28 mouse cellular contexts compared by ENCODE assay signal in genomic region chr5:136570171-136570570, GRCm38 (mm10).
"Had no signal": no experiment of that assay in that cellular context is flagged by ENCODE, and none has a peak within 500 bp of the region (broad histone marks: within the 10 kb centered on the region; RNA-seq: fewer than 3 reads in every experiment).

No protein-coding gene starts in this region.

- ATAC-seq: hindbrain, embryonic 16.5 days; inflammation-experienced regulatory T-cells, adult 6 months; intestine, embryonic 15.5 days; intestine, postnatal 0 days; liver, embryonic 12.5 days had no signal

- H3K36me3 ChIP-seq: heart, embryonic 10.5 days; heart, embryonic 12.5 days; hindbrain, embryonic 10.5 days; hindbrain, embryonic 12.5 days; intestine, embryonic 15.5 days; kidney, embryonic 15.5 days; limb, embryonic 13.5 days; limb, embryonic 15.5 days; liver, embryonic 12.5 days had no signal

- H3K4me3 ChIP-seq: gastrocnemius, adult 2 months; heart, embryonic 10.5 days; heart, embryonic 12.5 days; hindbrain, embryonic 10.5 days; hindbrain, embryonic 12.5 days; intestine, embryonic 15.5 days; kidney, embryonic 15.5 days; layer of hippocampus, adult 2 months; limb, embryonic 13.5 days; limb, embryonic 15.5 days; liver, embryonic 12.5 days had no signal

- DNase-seq: gastrocnemius, adult 2 months; gastrocnemius, postnatal 10 days; gastrocnemius, postnatal 25 days; heart, adult 18-20 months; heart, postnatal 10 days; heart, postnatal 4 days; kidney, adult 18-20 months; kidney, adult 9 months; kidney, postnatal 10 days; kidney, postnatal 25 days; kidney, postnatal 4 days; layer of hippocampus, adult 9-11 months; layer of hippocampus, postnatal 36 days; left cerebral cortex, postnatal 4 days had no signal

- H3K4me2 ChIP-seq: heart, embryonic 12.5 days; hindbrain, embryonic 12.5 days; hindbrain, embryonic 14.5 days; intestine, embryonic 15.5 days; kidney, embryonic 15.5 days; limb, embryonic 13.5 days; limb, embryonic 15.5 days; liver, embryonic 12.5 days had no signal
